Mouse (Mus musculus) embryonic stem cell, embryonic (primary cell): ENCODE results near the gene Fhod1.

ENCODE experiments used
- CTCF ChIA-PET, 4 experiments: fragments of 300-600 bp in 2 of 4; fragments of 350-600 bp in 2 of 4; sonication (Branson Sonifier 250); formaldehyde crosslinking; loops; one replicate each; lab custom pipeline; 2022; ENCODE audit warnings: inconsistent platforms in 2 of 4; lab: Charles Lee
- POLR2A ChIA-PET, 4 experiments: fragments of 300-600 bp in 2 of 4; fragments of 350-600 bp in 2 of 4; sonication (Branson Sonifier 250); formaldehyde crosslinking; loops; one replicate each; lab custom pipeline; 2022; ENCODE audit warnings: antibody characterized with exemption in 4 of 4, inconsistent platforms in 1 of 4; lab: Charles Lee

The Fhod1 gene

DNA sequence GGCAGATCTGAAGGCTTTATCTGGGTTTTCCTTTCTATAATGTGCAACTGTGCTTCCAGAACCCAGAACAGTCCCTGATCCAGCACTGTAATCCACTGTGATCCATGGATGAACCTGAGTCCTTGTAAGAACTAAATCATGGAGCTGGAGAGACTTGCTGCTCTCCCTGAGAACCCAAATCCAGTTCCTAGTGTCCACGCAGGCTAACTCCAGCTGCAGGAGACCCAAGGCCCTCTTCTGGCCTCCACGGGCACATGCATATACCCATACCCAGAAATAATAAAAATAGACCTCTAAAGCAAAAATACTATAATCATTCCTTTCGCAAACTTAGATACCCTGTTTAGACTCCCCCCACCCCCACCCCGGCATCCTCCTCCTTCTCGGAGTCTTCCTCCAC is 59.5 kb downstream of the Fhod1 start:
- POLR2A ChIA-PET: interaction anchor here in 3 of 4 experiments (0.6 to 2.5 kb wide), 13 partner anchors 9 to 664 kb away, joined by 3 to 22 read pairs (median 7); partner anchors contain the start of genes B3gnt9 (in 1 of the 3), D230025D16Rik (in 1 of the 3) and E2f4 (in 1 of the 3)
- CTCF ChIA-PET: interaction anchor here (0.6 to 4.4 kb wide), 11 partner anchors 12 to 685 kb away, joined by 3 to 40 read pairs (median 5); partner anchors contain the start of genes B3gnt9 (in 1 of the 4), Fhod1 (in 1 of the 4) and Slc9a5 (in 1 of the 4)

DNA sequence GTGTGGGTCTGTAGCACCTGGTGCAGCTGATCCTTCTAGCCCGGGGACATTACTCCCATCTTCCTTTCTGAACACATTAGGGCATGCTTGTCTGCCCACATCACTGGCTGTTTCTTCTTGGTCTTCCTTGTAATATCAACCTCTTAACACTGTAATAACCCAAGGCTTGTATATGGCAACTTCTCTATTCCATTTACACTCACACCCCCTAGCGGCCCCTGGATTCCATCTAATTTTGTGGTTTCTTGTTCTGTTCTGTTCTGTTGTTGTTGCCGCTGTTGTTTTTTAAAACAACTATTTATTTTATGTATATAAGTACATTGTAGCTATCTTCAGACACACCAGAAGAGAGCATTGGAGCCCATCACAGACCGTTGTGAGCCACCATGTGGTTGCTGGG is 60.8 kb downstream of the Fhod1 start:
- POLR2A ChIA-PET: interaction anchor here in 1 of 4 experiments (1.0 to 1.1 kb wide), 2 partner anchors 11 to 55 kb away, joined by 3 read pairs; partner anchors contain the start of gene E2f4
- CTCF ChIA-PET: interaction anchor here in 2 of 4 experiments (0.6 to 1.9 kb wide), 6 partner anchors 8 to 166 kb away, joined by 3 to 12 read pairs (median 4); no protein-coding TSS in a partner anchor

- ChIA-PET CTCF (interaction anchor here in 2 of 4 experiments (0.9 to 1.9 kb wide), 5 partner anchors 9 to 165 kb away, joined by 3 to 4 read pairs (median 4); no protein-coding TSS in a partner anchor), POLR2A (interaction anchor here in 3 of 4 experiments (0.6 to 1.3 kb wide), 9 partner anchors 8 to 631 kb away, joined by 3 to 6 read pairs (median 3); partner anchors contain the start of genes Exoc3l (in 1 of the 3), Fhod1 (in 1 of the 3) and Nol3 (in 1 of the 3))
These were observed 62.2 kb downstream of the Fhod1 start for GRCm38 (mm10) chr8:105285514-105285913.

GRCm38 (mm10) chr8:105283074-105283473 is 64.7 kb downstream of the Fhod1 start:
- POLR2A ChIA-PET: interaction anchor here in 3 of 4 experiments (0.8 to 2.2 kb wide), 13 partner anchors 8 to 716 kb away, joined by 3 to 11 read pairs (median 4); partner anchors contain the start of genes B3gnt9 (in 1 of the 3), E2f4 (in 1 of the 3), Exoc3l (in 1 of the 3) and Fbxl8 (in 1 of the 3)
- CTCF ChIA-PET: interaction anchor here (0.5 to 2.8 kb wide), 21 partner anchors 9 to 680 kb away, joined by 3 to 15 read pairs (median 4); partner anchors contain the start of genes E2f4 (in 1 of the 4) and Fhod1 (in 1 of the 4)

- POLR2A ChIA-PET: interaction anchor here in 3 of 4 experiments (0.5 to 2.2 kb wide), 9 partner anchors 9 to 137 kb away, joined by 3 to 11 read pairs (median 3); partner anchors contain the start of genes B3gnt9 (in 1 of the 3), E2f4 (in 1 of the 3), Fbxl8 (in 1 of the 3) and Tradd (in 1 of the 3)
- CTCF ChIA-PET: interaction anchor here in 2 of 4 experiments (0.9 to 2.8 kb wide), 8 partner anchors 8 to 679 kb away, joined by 3 to 15 read pairs (median 4); no protein-coding TSS in a partner anchor
These were observed 65.5 kb downstream of the Fhod1 start for GRCm38 (mm10) chr8:105282239-105282638.

DNA sequence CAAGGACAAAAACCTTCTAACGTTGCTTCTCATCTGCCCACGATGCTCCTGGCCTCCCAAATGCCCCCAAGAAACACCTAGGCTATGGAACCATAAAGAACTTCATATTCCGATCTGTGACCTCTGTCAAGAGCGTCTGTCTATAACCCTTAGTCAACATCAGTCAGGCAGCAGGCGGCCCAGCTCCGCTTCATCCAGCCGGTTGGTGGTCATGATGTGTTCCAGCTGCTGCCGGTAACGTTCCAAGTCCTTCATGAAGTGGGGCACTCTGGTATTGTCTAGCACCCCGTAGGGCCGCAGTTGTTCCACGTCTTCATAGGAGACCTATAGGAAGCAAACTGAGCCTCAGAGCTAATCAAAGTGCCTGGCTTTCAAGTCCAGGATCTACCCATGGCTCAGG is 65.9 kb downstream of the Fhod1 start:
- ChIA-PET CTCF (interaction anchor here in 3 of 4 experiments (0.5 to 2.8 kb wide), 5 partner anchors 9 to 679 kb away, joined by 4 to 15 read pairs (median 5); no protein-coding TSS in a partner anchor), POLR2A (interaction anchor here in 2 of 4 experiments (0.5 to 2.2 kb wide), 6 partner anchors 9 to 136 kb away, joined by 3 to 11 read pairs (median 3); partner anchors contain the start of genes B3gnt9 (in 1 of the 2) and Hsf4 (in 1 of the 2))

DNA sequence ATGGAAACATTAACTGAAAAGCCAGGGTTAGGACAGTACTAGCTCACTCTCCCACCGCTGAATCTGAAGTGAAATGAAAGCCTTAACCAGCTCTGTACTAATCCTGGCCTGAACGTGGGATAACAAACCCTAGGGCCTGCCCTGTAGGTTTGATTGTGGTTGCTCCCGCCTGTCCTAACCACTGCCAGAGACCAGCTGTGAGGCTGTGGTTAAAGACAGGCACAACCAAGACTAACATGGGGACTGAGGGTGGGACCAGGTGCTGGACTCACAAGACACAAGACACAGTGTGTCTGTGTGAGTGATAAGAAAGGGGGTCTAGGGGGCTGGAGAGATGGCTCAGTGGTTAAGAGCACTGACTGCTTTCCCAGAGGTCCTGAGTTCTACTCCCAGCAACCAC is 67.2 kb downstream of the Fhod1 start:
- ChIA-PET POLR2A (interaction anchor here in 2 of 4 experiments (1.1 to 3.2 kb wide), 9 partner anchors 8 to 20 kb away, joined by 3 to 22 read pairs (median 8); partner anchors contain the start of genes 4931428F04Rik (in 1 of the 2), E2f4 (in 1 of the 2) and Hsf4 (in 1 of the 2)), CTCF (interaction anchor here in 2 of 4 experiments (0.7 to 1.2 kb wide), 4 partner anchors 11 to 160 kb away, joined by 3 to 6 read pairs (median 4); no protein-coding TSS in a partner anchor)
